Mouse (Mus musculus): ENCODE measurements around the gene Unc13d. TPM values are rescaled to one million over a fixed set of nuclear protein-coding genes. Genes with fewer than 3 reads are reported as not detected.

Gene Unc13d
- total and polyA plus RNA-seq, 3 experiments, result 8.9 to 15.7 (median 14.0) TPM

GRCm38 (mm10) chr11:116072608-116073007 lies 5.2 kb downstream of the Unc13d start:
- Histone ChIP-seq H3K4me3 (replicated peaks in 1 of 3; ENCODE audit: low read depth in 2 of 3, low read length in 2 of 3, poor library complexity in 1 of 3) (no peak overlapping the region), H3K9ac (ENCODE audit: insufficient read depth, low read depth) (no peak overlapping the region), H3K79me2 (replicated peaks; ENCODE audit: control insufficient read depth, extremely low read depth, insufficient read depth, poor library complexity, severe bottlenecking) (no peaks in the 10 kb centered on the region), H3K27me3 (replicated peaks) (no peaks in the 10 kb centered on the region), H3K9me3 (replicated peaks; ENCODE audit: low read length) (no peaks in the 10 kb centered on the region), H3K4me1 (ENCODE audit: control insufficient read depth in 1 of 2, insufficient read depth in 2 of 2) (peaks cover 8 to 34% of the 10 kb centered on the region in 2 experiments), H3K27ac (ENCODE audit: insufficient read depth, low read depth) (no peak overlapping the region), H3K4me2 (ENCODE audit: insufficient read depth, low read depth, poor library complexity, severe bottlenecking) (no peak overlapping the region), H3K36me3 (replicated peaks in 1 of 2; ENCODE audit: control insufficient read depth in 1 of 2, insufficient read depth in 1 of 2, low read length in 1 of 2) (peaks cover 0 to 59% of the 10 kb centered on the region in 2 experiments)
- in situ Hi-C loops (cut with MboI; ENCODE audit: low pct_ligation_motif_present, low pct_unique_long_range_greater_than_20kb, low sequenced_read_pairs) (no loop called here), dilution Hi-C loops (cut with MboI; ENCODE audit: extremely low pct_ligation_motif_present, extremely low pct_unique_long_range_greater_than_20kb, low sequenced_read_pairs) (no loop called here)
- no peak for DNase-seq (ENCODE audit: extremely low read depth)
- TF ChIP-seq RCOR1 (conservative IDR thresholded peaks at IDR 0.05; ENCODE audit: low read depth, low read length) (no peak), CHD2 (IDR thresholded peaks at IDR 0.05; ENCODE audit: low read length) (no peak)

- in situ Hi-C loops (cut with MboI; ENCODE audit: low pct_ligation_motif_present, low pct_unique_long_range_greater_than_20kb, low sequenced_read_pairs), result no loop called here
- no peaks in the 10 kb centered on the region for H3K79me2 ChIP-seq (replicated peaks; ENCODE audit: control insufficient read depth, extremely low read depth, insufficient read depth, poor library complexity, severe bottlenecking)
- dilution Hi-C loops (cut with MboI; ENCODE audit: extremely low pct_ligation_motif_present, extremely low pct_unique_long_range_greater_than_20kb, low sequenced_read_pairs), result no loop called here
- H3K4me2 ChIP-seq (ENCODE audit: insufficient read depth, low read depth, poor library complexity, severe bottlenecking), result peak overlapping the region; percentile 24; the same call in 1 of the 2 replicates
- peaks cover 0 to 69% of the 10 kb centered on the region in 2 experiments for H3K36me3 ChIP-seq (replicated peaks in 1 of 2; ENCODE audit: control insufficient read depth in 1 of 2, insufficient read depth in 1 of 2, low read length in 1 of 2)
- H3K9me3 ChIP-seq (replicated peaks; ENCODE audit: low read length), result no peaks in the 10 kb centered on the region
- DNase-seq (ENCODE audit: extremely low read depth), result peak; percentile 98
- no peak overlapping the region for H3K4me3 ChIP-seq (replicated peaks in 1 of 3; ENCODE audit: low read depth in 2 of 3, low read length in 2 of 3, poor library complexity in 1 of 3)
- H3K4me1 ChIP-seq (ENCODE audit: control insufficient read depth in 1 of 2, insufficient read depth in 2 of 2), result peaks cover 8 to 36% of the 10 kb centered on the region in 2 experiments
- no peaks in the 10 kb centered on the region for H3K27me3 ChIP-seq (replicated peaks)
- peak overlapping the region; percentile 19; the same call in 1 of the 2 replicates for H3K27ac ChIP-seq (ENCODE audit: insufficient read depth, low read depth)
- no peak overlapping the region for H3K9ac ChIP-seq (ENCODE audit: insufficient read depth, low read depth)
- TF ChIP-seq E2F4 (IDR thresholded peaks at IDR 0.05; ENCODE audit: insufficient replicate concordance, low read depth, low read length), result no peak
- TF ChIP-seq SMC3 (IDR thresholded peaks at IDR 0.05; ENCODE audit: low read depth, low read length), result peak; percentile 61
- no peak; the same call in 1 of the 2 replicates for TF ChIP-seq MAX (IDR thresholded peaks at IDR 0.05; ENCODE audit: low read length)
- TF ChIP-seq POLR2AphosphoS2 (IDR thresholded peaks at IDR 0.05; ENCODE audit: low read depth, low read length), result no peak
- no peak for TF ChIP-seq CHD2 (IDR thresholded peaks at IDR 0.05; ENCODE audit: low read length)
- TF ChIP-seq USF2 (conservative IDR thresholded peaks at IDR 0.05; ENCODE audit: low read depth, low read length), result no peak
- peak; percentile 33; the same call in 1 of the 2 replicates for TF ChIP-seq RCOR1 (conservative IDR thresholded peaks at IDR 0.05; ENCODE audit: low read depth, low read length)
- TF ChIP-seq KAT2A (IDR thresholded peaks at IDR 0.05; ENCODE audit: insufficient replicate concordance, low read length), result 0 out of 2 replicates have a peak, but pooled peaks have one; percentile 13
- TF ChIP-seq ZMIZ1 (IDR thresholded peaks at IDR 0.05; ENCODE audit: low read depth, low read length), result 0 out of 2 replicates have a peak, but pooled peaks have one; percentile 53
- peak; percentile 66 for TF ChIP-seq HCFC1 (IDR thresholded peaks at IDR 0.05; ENCODE audit: low read depth, low read length)
- TF ChIP-seq JUN (IDR thresholded peaks at IDR 0.05; ENCODE audit: insufficient read depth, low read depth, low read length), result peak; percentile 84
- no peak for TF ChIP-seq MAZ (IDR thresholded peaks at IDR 0.05; ENCODE audit: low read depth, low read length)
- TF ChIP-seq ELF1 (IDR thresholded peaks at IDR 0.05; ENCODE audit: low read depth, low read length), result peak; percentile 23; the same call in 1 of the 2 replicates
- TF ChIP-seq BHLHE40 (IDR thresholded peaks at IDR 0.05; ENCODE audit: low read depth, low read length), result peak; percentile 73
- TF ChIP-seq SIN3A (IDR thresholded peaks at IDR 0.05; ENCODE audit: low read length), result peak; percentile 83
- TF ChIP-seq TCF12 (IDR thresholded peaks at IDR 0.05; ENCODE audit: low read depth, low read length), result peak; percentile 62
- peak; percentile 70 for TF ChIP-seq RAD21 (IDR thresholded peaks at IDR 0.05; ENCODE audit: low read depth, low read length)
- no peak for TF ChIP-seq POLR2A (IDR thresholded peaks at IDR 0.05; ENCODE audit: low read depth, low read length)
- TF ChIP-seq CTCF (conservative IDR thresholded peaks at IDR 0.05 in 1 of 2, IDR thresholded peaks at IDR 0.05 in 1 of 2; ENCODE audit: low read depth in 2 of 2, low read length in 2 of 2), result peak; percentile 75 to 87
- TF ChIP-seq ZC3H11A (IDR thresholded peaks at IDR 0.05; ENCODE audit: low read depth, low read length), result peak; percentile 8; the same call in 1 of the 2 replicates
- peak; percentile 60 for TF ChIP-seq MYC (IDR thresholded peaks at IDR 0.05; ENCODE audit: low read depth, low read length)
- no peak for TF ChIP-seq CHD1 (IDR thresholded peaks at IDR 0.05; ENCODE audit: low read depth, low read length)
- peak; percentile 87 for TF ChIP-seq EP300 (IDR thresholded peaks at IDR 0.05; ENCODE audit: low read length)
- TF ChIP-seq MEF2A (IDR thresholded peaks at IDR 0.05; ENCODE audit: borderline replicate concordance, low read depth, low read length), result peak; percentile 86
- no peak for TF ChIP-seq PAX5 (IDR thresholded peaks at IDR 0.05; ENCODE audit: low read length)
- no peak for TF ChIP-seq ZKSCAN1 (IDR thresholded peaks at IDR 0.05; ENCODE audit: borderline replicate concordance, low read depth, low read length)
- no peak for TF ChIP-seq USF1 (IDR thresholded peaks at IDR 0.05; ENCODE audit: low read depth, low read length)
- TF ChIP-seq MAFK (IDR thresholded peaks at IDR 0.05; ENCODE audit: insufficient replicate concordance, low read length), result peak; percentile 56; the same call in 1 of the 2 replicates
- 0 out of 2 replicates have a peak, but pooled peaks have one; percentile 37 for TF ChIP-seq NELFE (IDR thresholded peaks at IDR 0.05; ENCODE audit: low read depth, low read length)
- peak; percentile 84 for TF ChIP-seq JUND (conservative IDR thresholded peaks at IDR 0.05; ENCODE audit: low read depth, low read length)
- 0 out of 2 replicates have a peak, but pooled peaks have one; percentile 27 for TF ChIP-seq TBP (conservative IDR thresholded peaks at IDR 0.05; ENCODE audit: low read depth, low read length)
- peak; percentile 89 for TF ChIP-seq ZNF384 (IDR thresholded peaks at IDR 0.05; ENCODE audit: low read depth, low read length)
- TF ChIP-seq GABPA (IDR thresholded peaks at IDR 0.05; ENCODE audit: insufficient replicate concordance, low read depth, low read length), result no peak
Observed at GRCm38 (mm10) chr11:116071510-116071909, 6.3 kb downstream of the Unc13d start.
